Mouse (Mus musculus) CH12.LX (cell line): ENCODE results near the gene Ubap2l.
A peak's percentile ranks its signal among the peaks of the same experiment; 100 is the strongest.

Source experiments
- CTCF ChIP-seq, 2 experiments: IDR thresholded peaks in 1 of 2; conservative IDR thresholded peaks in 1 of 2; 2 replicates each; pipeline ENCODE4 v1.5.1; 2011 to 2012; ENCODE audit warnings: low read depth in 2 of 2, low read length in 2 of 2, improper control_type of control experiment in 1 of 2, inconsistent platforms in 1 of 2, mild to moderate bottlenecking in 1 of 2, moderate library complexity in 1 of 2
- E2F4 ChIP-seq: IDR thresholded peaks from 2 replicates; pipeline ENCODE4 v1.6.1; 2011; ENCODE audit warnings: low read depth, low read length, improper control_type of control experiment; ENCODE audit not compliant: insufficient replicate concordance
- ELF1 ChIP-seq: IDR thresholded peaks from 2 replicates; pipeline ENCODE4 v1.6.1; 2014; ENCODE audit warnings: low read depth, mild to moderate bottlenecking, inconsistent platforms, low read length, improper control_type of control experiment
- GABPA ChIP-seq: IDR thresholded peaks from 2 replicates; pipeline ENCODE4 v1.6.1; 2012; ENCODE audit warnings: low read depth, low read length, improper control_type of control experiment, inconsistent platforms; ENCODE audit not compliant: insufficient replicate concordance
- HCFC1 ChIP-seq: IDR thresholded peaks from 2 replicates; pipeline ENCODE4 v1.6.1; 2012; ENCODE audit warnings: low read depth, mild to moderate bottlenecking, inconsistent platforms, low read length, improper control_type of control experiment
- IRF4 ChIP-seq: IDR thresholded peaks from 2 replicates; pipeline ENCODE4 v1.6.1; 2014; ENCODE audit warnings: low read depth, mild to moderate bottlenecking, inconsistent platforms, low read length, improper control_type of control experiment
- MAZ ChIP-seq: IDR thresholded peaks from 2 replicates; pipeline ENCODE4 v1.6.1; 2012; ENCODE audit warnings: low read depth, mild to moderate bottlenecking, inconsistent platforms, low read length, improper control_type of control experiment, moderate library complexity

GRCm38 (mm10) chr3:90079763-90080497 lies 27.5 kb upstream of the Ubap2l start:
- peak; percentile 57 for TF ChIP-seq HCFC1
- TF ChIP-seq GABPA = no peak
- TF ChIP-seq E2F4 = no peak
- no peak for TF ChIP-seq CTCF (conservative IDR thresholded peaks at IDR 0.05 in 1 of 2, IDR thresholded peaks at IDR 0.05 in 1 of 2; ENCODE audit: low read depth in 2 of 2, low read length in 2 of 2)
- peak; percentile 76 for TF ChIP-seq IRF4
- peak; percentile 84 for TF ChIP-seq ELF1
- peak; percentile 99 for TF ChIP-seq MAZ
